Mouse (Mus musculus) right cerebral cortex, postnatal 36 days (tissue): ENCODE data around the gene Vmn2r38.
"Not testable (repeated sequence)": the region's sequence is repeated elsewhere in the genome, so short reads cannot be mapped to it uniquely, and the experiment has no call there.

ENCODE experiments used
- DNase-seq, 2 experiments: peaks; one replicate each; pipeline ENCODE4 v3.0.0; 2022; ENCODE audit warnings: low spot score in 2 of 2, mixed read lengths in 1 of 2

Vmn2r38 gene

GRCm38 (mm10) chr7:9097781-9098180 is at the start of gene Vmn2r38:
Vmn2r38 (minus strand) TSS chr7:9097881.
- not testable (repeated sequence) for DNase-seq

- not testable (repeated sequence) for DNase-seq
Measured at GRCm38 (mm10) chr7:9065353-9065752, 32.3 kb downstream of the Vmn2r38 start.

GRCm38 (mm10) chr7:9030698-9031097 is 67.0 kb downstream of the Vmn2r38 start, which contains the start of gene Vmn2r39:
Vmn2r39 (minus strand) TSS chr7:9030798.
- not testable (repeated sequence) for DNase-seq
